Mouse (Mus musculus) bone marrow, adult 2 months (tissue): ENCODE results near the gene Klrb1f.

ENCODE experiments used
- CTCF ChIP-seq: fragments of 200-500 bp; IDR thresholded peaks from 2 replicates; pipeline ENCODE4 v1.5.1; 2011; ENCODE audit warnings: low read length, control low read depth; ENCODE audit not compliant: control insufficient read depth, insufficient read depth
- POLR2A ChIP-seq: fragments of 200-500 bp; IDR thresholded peaks from 2 replicates; pipeline ENCODE4 v1.6.1; 2011; ENCODE audit warnings: low read depth, mild to moderate bottlenecking, control low read depth, low read length, borderline replicate concordance; ENCODE audit not compliant: control insufficient read depth

DNA sequence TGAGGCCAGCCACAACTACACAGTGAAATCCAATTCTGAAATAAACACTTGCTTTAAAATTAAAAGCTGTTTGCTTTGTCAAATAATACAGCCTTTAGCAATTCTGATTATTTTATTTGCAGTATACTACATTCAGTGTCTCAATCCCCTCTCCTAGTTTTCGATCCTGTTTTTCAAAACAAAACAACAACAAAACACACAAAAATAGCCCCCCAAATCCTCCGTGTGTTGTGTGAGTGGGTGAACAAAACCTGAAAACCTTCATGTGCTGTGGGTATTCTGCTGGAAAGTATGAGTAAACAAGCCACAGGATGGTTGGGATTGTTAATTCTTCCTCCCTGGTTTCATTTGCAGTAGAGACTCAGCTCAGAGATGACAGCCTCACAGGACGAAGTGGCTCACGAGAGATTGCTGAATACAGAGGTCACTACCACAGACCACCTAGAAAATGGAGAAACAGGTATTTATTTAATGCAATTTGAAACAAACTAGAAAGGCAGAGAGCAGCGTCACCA, 31.9 kb upstream of the Klrb1f start:
- TF ChIP-seq CTCF (no peak), POLR2A (no peak)
